Mouse (Mus musculus): ENCODE results near the gene Pank1. TPM values are rescaled to one million over a fixed set of nuclear protein-coding genes. Genes with fewer than 3 reads are reported as not detected.

Gene Pank1
- 6.5 and 6.7 TPM in 2 replicates for polyA plus RNA-seq (2016; fragmentation: Nextera tagmentation; extraction: Ambion mirVana)

DNA sequence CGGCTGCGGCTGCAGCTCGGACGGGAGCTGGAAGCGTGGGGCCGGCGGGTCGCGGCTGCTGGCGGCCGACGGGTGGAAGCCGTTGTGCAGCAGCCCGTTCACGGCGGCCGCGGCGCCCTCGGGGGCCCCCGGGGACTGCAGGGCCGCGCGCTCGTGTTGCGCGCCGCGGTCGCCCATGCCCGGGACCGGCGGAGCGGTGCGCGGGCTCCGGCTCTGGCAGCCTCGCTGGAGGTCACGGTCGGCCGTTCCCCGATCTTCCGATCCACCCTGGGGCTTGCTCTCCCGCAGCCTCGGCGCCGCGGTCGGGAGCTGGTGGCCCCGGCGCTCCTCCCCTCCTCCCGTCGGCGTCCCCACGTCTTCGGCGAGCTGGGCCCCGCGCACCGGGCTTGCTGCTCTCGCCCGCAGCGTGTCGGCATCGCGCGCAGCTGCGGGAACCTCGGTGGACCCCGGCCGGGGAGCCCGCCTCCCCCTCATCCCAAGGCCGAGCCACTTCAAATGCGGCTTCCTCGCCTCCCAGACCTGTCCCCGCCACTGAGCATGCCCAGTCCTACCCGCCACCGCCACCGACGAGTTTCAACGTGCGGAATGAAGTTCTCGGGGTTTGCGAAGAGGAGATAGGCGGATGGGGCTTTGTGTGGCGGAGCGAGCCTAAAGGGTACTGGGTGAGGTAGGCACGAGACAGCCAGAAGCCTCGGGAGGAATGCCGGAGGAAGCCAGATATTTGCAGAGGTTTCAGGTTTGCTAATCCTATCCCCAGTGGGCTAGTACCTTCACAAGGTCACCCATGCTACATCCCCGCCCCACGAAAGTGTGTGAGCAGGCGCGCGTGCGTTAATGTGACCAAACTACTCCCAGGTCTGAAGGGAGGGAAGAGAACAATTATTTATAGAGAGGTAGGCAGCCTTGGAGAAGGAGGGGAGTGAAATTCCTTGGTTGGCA, at the start of gene Pank1:
Pank1 (minus strand) TSS at position 853 of the 939 bp plus-strand sequence.
- Histone ChIP-seq H3K4me2 (peak within 1 kb of the TSS; percentile 97), H3K9me3 (replicated peaks) (no peaks in the 10 kb centered on the region), H3K4me1 (peaks cover 32% of the 10 kb centered on the region), H3K27ac (peak within 1 kb of the TSS; percentile 92), H3K36me3 (no peaks in the 10 kb centered on the region), H3K27me3 (replicated peaks) (no peaks in the 10 kb centered on the region), H3K4me3 (peak within 1 kb of the TSS; percentile 81), H3K9ac (peak within 1 kb of the TSS; percentile 86)
- ATAC-seq = peak; percentile 44
- under 1% methylated on average over 88 of the region's 96 CpGs for WGBS (ENCODE audit: insufficient replicate concordance)

- Histone ChIP-seq H3K27ac (peak overlapping the region; percentile 85), H3K9ac (peak overlapping the region; percentile 83), H3K4me1 (peaks cover 14% of the 10 kb centered on the region), H3K27me3 (replicated peaks) (no peaks in the 10 kb centered on the region), H3K4me2 (peak overlapping the region; percentile 79), H3K9me3 (replicated peaks) (no peaks in the 10 kb centered on the region), H3K36me3 (peaks cover 30% of the 10 kb centered on the region), H3K4me3 (peak overlapping the region; percentile 96)
- under 1% methylated on average over 9 of the region's 9 CpGs for WGBS (ENCODE audit: insufficient replicate concordance)
- ATAC-seq = no peak
Observed at GRCm38 (mm10) chr19:34922603-34922963, 43.3 kb upstream of the Pank1 start.

DNA sequence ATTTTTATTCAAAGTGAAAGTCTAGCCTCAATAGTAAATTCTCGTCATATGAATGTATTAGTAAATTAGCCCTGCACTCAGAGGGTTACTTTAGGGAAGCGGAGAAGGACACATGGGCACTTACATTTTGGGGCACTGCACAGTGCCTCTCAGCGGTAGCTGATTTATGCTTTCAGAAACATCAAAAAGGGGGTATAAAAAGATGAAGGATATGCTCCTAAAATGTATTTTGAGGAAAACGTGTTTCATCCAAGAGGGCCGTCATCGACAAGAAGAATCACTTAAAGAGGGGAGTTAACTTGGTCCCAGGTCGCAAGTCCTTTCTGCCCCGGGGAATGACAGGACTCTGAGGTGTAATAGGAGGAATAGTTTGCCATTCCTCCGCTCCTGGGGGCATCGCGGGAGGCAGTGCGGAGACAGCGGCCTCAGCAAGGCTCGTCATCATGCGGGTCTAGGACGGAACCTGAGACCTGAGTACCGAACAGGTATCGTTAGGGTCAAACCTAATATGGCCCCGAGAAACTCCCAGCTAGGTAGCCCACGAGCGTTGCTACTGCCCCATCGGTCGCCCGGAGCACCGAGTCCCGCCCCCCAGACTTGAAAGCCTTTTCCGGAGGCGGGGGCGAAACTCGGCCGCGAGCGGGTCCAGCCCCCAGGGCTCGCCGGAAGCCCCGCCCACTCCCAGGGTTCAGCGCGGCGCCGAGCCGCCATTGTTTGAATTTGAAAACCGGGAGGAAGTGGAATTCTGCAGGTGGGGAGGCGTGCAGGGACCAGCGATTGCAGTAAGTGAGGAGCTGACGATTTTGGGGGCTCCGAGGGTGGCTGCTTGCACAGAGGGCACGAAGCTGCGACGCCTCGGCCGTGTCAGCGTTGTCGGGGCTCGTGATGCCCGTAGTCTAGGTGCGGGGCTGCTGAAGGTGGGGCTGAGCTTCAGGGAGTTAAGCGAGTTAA, 42.7 kb upstream of the Pank1 start, which contains the start of gene Kif20b:
Kif20b (plus strand) TSS at position 710 of the 951 bp plus-strand sequence.
- H3K4me3 ChIP-seq = peak within 1 kb of the TSS; percentile 96
- no peaks in the 10 kb centered on the region for H3K9me3 ChIP-seq (replicated peaks)
- under 1% methylated on average over 57 of the region's 57 CpGs for WGBS (ENCODE audit: insufficient replicate concordance)
- peak within 1 kb of the TSS; percentile 85 for H3K27ac ChIP-seq
- H3K9ac ChIP-seq = peak within 1 kb of the TSS; percentile 83
- ATAC-seq = peak; percentile 97
- peak within 1 kb of the TSS; percentile 79 for H3K4me2 ChIP-seq
- H3K36me3 ChIP-seq = peaks cover 25% of the 10 kb centered on the region
- H3K4me1 ChIP-seq = peaks cover 14% of the 10 kb centered on the region
- no peaks in the 10 kb centered on the region for H3K27me3 ChIP-seq (replicated peaks)

- H3K9ac ChIP-seq = peak overlapping the region; percentile 83; the same call in 1 of the 2 replicates
- H3K9me3 ChIP-seq (replicated peaks) = no peaks in the 10 kb centered on the region
- peak overlapping the region; percentile 96 for H3K4me3 ChIP-seq
- peak overlapping the region; percentile 79 for H3K4me2 ChIP-seq
- 18% methylated on average over 7 of the region's 7 CpGs for WGBS (ENCODE audit: insufficient replicate concordance)
- peaks cover 14% of the 10 kb centered on the region for H3K4me1 ChIP-seq
- peak overlapping the region; percentile 85 for H3K27ac ChIP-seq
- H3K36me3 ChIP-seq = peaks cover 19% of the 10 kb centered on the region
- no peak for ATAC-seq
- no peaks in the 10 kb centered on the region for H3K27me3 ChIP-seq (replicated peaks)
Observed at GRCm38 (mm10) chr19:34921253-34921651, 42.0 kb upstream of the Pank1 start.

DNA sequence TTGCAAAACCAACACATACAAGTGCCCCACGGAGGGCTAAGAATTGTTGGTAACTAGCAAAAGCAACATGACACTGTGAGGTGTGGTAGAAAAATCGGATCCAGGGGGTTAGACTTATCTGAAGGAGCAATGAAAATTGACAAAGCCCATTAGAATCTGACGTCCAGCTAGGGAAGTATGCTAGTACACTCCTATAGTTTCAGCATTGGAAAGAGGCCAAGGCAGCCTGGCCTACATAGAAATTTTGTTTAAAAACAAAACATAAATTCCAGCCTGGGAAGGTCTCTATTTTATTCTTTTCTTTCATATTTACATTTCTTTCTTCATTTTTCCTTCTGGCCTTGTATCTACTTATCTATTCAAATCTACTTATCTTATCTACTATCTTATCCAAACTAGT, 41.3 kb upstream of the Pank1 start:
- Histone ChIP-seq H3K4me3 (no peak overlapping the region), H3K9ac (no peak overlapping the region), H3K4me1 (peaks cover 14% of the 10 kb centered on the region), H3K27ac (no peak overlapping the region), H3K9me3 (replicated peaks) (no peaks in the 10 kb centered on the region), H3K36me3 (peaks cover 14% of the 10 kb centered on the region), H3K4me2 (no peak overlapping the region), H3K27me3 (replicated peaks) (no peaks in the 10 kb centered on the region)
- ATAC-seq = no peak
- 58% methylated on average over 3 of the region's 3 CpGs for WGBS (ENCODE audit: insufficient replicate concordance)

- WGBS (ENCODE audit: insufficient replicate concordance) = 78% methylated on average over 4 of the region's 4 CpGs
Observed at GRCm38 (mm10) chr19:34920066-34920465, 40.8 kb upstream of the Pank1 start.

DNA sequence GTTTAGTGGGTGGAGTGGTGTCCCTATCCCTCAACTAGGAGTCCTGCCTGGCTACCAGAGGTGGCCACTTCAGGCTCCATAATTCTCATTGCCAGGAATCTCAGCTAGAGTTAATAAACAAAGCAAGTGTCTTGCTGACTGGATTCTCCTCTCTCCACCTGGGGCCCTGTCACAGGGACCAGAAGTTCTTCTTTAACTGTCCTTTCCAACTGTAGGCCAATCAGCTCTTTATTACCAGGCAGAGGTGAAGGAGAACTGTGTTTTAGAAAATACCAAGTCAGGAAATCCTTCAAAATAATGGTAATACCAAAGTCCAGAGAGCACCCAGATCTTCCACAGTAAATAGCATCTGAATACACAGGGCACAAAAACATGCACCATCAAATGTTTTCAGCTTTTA, 33.1 kb upstream of the Pank1 start:
- H3K36me3 ChIP-seq = no peaks in the 10 kb centered on the region
- H3K9ac ChIP-seq = no peak overlapping the region
- no peaks in the 10 kb centered on the region for H3K4me1 ChIP-seq
- no peaks in the 10 kb centered on the region for H3K9me3 ChIP-seq (replicated peaks)
- H3K27me3 ChIP-seq (replicated peaks) = no peaks in the 10 kb centered on the region
- H3K27ac ChIP-seq = no peak overlapping the region
- no peak for ATAC-seq
- H3K4me3 ChIP-seq = no peak overlapping the region
- no peak overlapping the region for H3K4me2 ChIP-seq

More at GRCm38 (mm10) chr19:34920066-34920465, 40.8 kb upstream of the Pank1 start:
- Histone ChIP-seq H3K4me1 (peaks cover 14% of the 10 kb centered on the region), H3K27ac (no peak overlapping the region), H3K9ac (no peak overlapping the region), H3K9me3 (replicated peaks) (no peaks in the 10 kb centered on the region), H3K4me3 (no peak overlapping the region), H3K4me2 (no peak overlapping the region), H3K36me3 (peaks cover 9% of the 10 kb centered on the region), H3K27me3 (replicated peaks) (no peaks in the 10 kb centered on the region)
- ATAC-seq = no peak

- Histone ChIP-seq H3K36me3 (no peaks in the 10 kb centered on the region), H3K4me2 (no peak overlapping the region), H3K4me3 (no peak overlapping the region), H3K27ac (no peak overlapping the region), H3K9me3 (replicated peaks) (no peaks in the 10 kb centered on the region), H3K4me1 (peaks cover 9% of the 10 kb centered on the region; the same call in 1 of the 2 replicates), H3K27me3 (replicated peaks) (no peaks in the 10 kb centered on the region), H3K9ac (no peak overlapping the region)
- WGBS (ENCODE audit: insufficient replicate concordance) = 51% methylated on average over 5 of the region's 5 CpGs
- no peak for ATAC-seq
Observed at GRCm38 (mm10) chr19:34906772-34907171, 27.5 kb upstream of the Pank1 start.

DNA sequence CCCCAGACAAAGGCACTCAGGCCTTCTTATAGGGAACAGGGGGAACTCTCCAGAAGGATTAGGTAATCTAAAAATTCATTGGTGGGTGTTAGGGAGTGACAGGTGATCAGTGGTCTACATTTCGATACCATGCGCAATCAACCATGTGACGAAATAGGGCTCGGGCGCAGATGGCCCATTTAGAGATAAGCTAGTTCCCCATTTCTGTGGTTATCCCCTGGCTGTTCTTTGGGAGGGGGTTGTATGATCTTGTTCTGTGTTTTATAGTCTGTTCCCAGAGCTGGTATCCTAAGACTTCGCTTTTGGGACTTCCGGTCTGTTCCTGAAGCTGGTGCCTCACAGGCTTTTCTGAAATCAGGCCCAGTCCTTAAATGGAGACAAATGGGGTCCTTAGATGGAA, 26.2 kb upstream of the Pank1 start:
- WGBS (ENCODE audit: insufficient replicate concordance) = 38% methylated on average over 7 of the region's 7 CpGs
- no peak overlapping the region for H3K27ac ChIP-seq
- H3K4me3 ChIP-seq = no peak overlapping the region
- H3K4me2 ChIP-seq = no peak overlapping the region
- no peaks in the 10 kb centered on the region for H3K36me3 ChIP-seq
- H3K9me3 ChIP-seq (replicated peaks) = no peaks in the 10 kb centered on the region
- H3K9ac ChIP-seq = no peak overlapping the region
- no peaks in the 10 kb centered on the region for H3K27me3 ChIP-seq (replicated peaks)
- no peak for ATAC-seq
- H3K4me1 ChIP-seq = peaks cover 9% of the 10 kb centered on the region; the same call in 1 of the 2 replicates

GRCm38 (mm10) chr19:34904032-34904431, 24.8 kb upstream of the Pank1 start:
- WGBS (ENCODE audit: insufficient replicate concordance) = 78% methylated on average over 5 of the region's 5 CpGs
- H3K36me3 ChIP-seq = no peaks in the 10 kb centered on the region
- no peaks in the 10 kb centered on the region for H3K9me3 ChIP-seq (replicated peaks)
- H3K27me3 ChIP-seq (replicated peaks) = no peaks in the 10 kb centered on the region
- H3K4me2 ChIP-seq = no peak overlapping the region
- H3K27ac ChIP-seq = no peak overlapping the region
- H3K9ac ChIP-seq = no peak overlapping the region
- ATAC-seq = no peak
- H3K4me1 ChIP-seq = peaks cover 9% of the 10 kb centered on the region; the same call in 1 of the 2 replicates
- no peak overlapping the region for H3K4me3 ChIP-seq

DNA sequence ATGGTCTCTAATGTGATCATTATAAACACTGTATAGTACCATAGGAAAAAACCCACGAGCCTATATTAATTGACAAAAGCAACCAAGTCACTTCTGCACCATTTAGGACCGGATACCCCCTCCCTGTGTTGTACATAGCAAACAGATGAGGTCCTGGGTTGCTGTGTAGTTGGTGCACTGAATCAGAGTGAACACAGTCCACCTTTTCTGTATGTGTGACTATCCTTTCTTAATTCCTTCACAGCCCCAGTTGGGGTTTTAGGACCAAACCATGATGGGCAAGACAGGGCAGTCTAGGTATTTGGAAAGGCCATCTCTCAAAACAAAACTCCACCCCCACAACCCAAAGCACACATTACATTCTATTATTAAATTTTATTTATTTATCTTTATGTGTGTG, 22.5 kb upstream of the Pank1 start:
- Histone ChIP-seq H3K4me2 (no peak overlapping the region), H3K27me3 (replicated peaks) (no peaks in the 10 kb centered on the region), H3K9me3 (replicated peaks) (no peaks in the 10 kb centered on the region), H3K36me3 (no peaks in the 10 kb centered on the region), H3K27ac (no peak overlapping the region), H3K4me3 (no peak overlapping the region), H3K4me1 (peaks cover 9% of the 10 kb centered on the region; the same call in 1 of the 2 replicates), H3K9ac (no peak overlapping the region)
- WGBS (ENCODE audit: insufficient replicate concordance) = 64% methylated on average over 2 of the region's 2 CpGs
- no peak for ATAC-seq

Measured in liver, embryonic 12.5 days (tissue).